Mouse (Mus musculus) adrenal gland, postnatal 14 days (tissue): ENCODE data around the gene Gcn1l1. TPM values are rescaled to one million over a fixed set of nuclear protein-coding genes. Genes with fewer than 3 reads are reported as not detected.

Experiments used
- DNase-seq: peaks from one replicate; pipeline ENCODE4 v3.0.0; 2021; ENCODE audit warnings: mixed read lengths
- total RNA-seq: library from RNA; stranded (reverse); gene quantifications from 2 replicates; pipeline ENCODE4 v1.2.3, GENCODE M21; 2021

Gcn1l1 gene
- total RNA-seq, 1 experiment from 2014 or later, result 59.7 TPM

- DNase-seq, result peak; percentile 66
These were observed 30.2 kb upstream of the Gcn1l1 start for GRCm38 (mm10) chr5:115534856-115535255.

- DNase-seq, result peak; percentile 51
These were observed 29.4 kb upstream of the Gcn1l1 start for GRCm38 (mm10) chr5:115535635-115536034.

GRCm38 (mm10) chr5:115538017-115538692 is 26.9 kb upstream of the Gcn1l1 start:
- DNase-seq, result peak; percentile 10

- DNase-seq, result peak; percentile 95
These were observed 26.4 kb upstream of the Gcn1l1 start for GRCm38 (mm10) chr5:115538693-115539043.

- peak; percentile 28 for DNase-seq
These were observed 22.2 kb upstream of the Gcn1l1 start for GRCm38 (mm10) chr5:115542635-115543384.

- DNase-seq, result peak; percentile 88
These were observed 21.4 kb upstream of the Gcn1l1 start for GRCm38 (mm10) chr5:115543509-115544253.

- no peak for DNase-seq
These were observed 20.3 kb upstream of the Gcn1l1 start for GRCm38 (mm10) chr5:115544655-115545185.

- DNase-seq, result no peak
These were observed 19.4 kb upstream of the Gcn1l1 start for GRCm38 (mm10) chr5:115545636-115546035.

GRCm38 (mm10) chr5:115546536-115546935 is 18.5 kb upstream of the Gcn1l1 start:
- DNase-seq, result no peak

- DNase-seq, result no peak
These were observed 18.0 kb upstream of the Gcn1l1 start for GRCm38 (mm10) chr5:115547014-115547413.

GRCm38 (mm10) chr5:115547421-115547820 is 17.6 kb upstream of the Gcn1l1 start:
- peak; percentile 13 for DNase-seq

GRCm38 (mm10) chr5:115548501-115549285 is 16.4 kb upstream of the Gcn1l1 start:
- DNase-seq, result no peak

- no peak for DNase-seq
These were observed 14.5 kb upstream of the Gcn1l1 start for GRCm38 (mm10) chr5:115550482-115551005.

GRCm38 (mm10) chr5:115551386-115551785 is 13.7 kb upstream of the Gcn1l1 start:
- no peak for DNase-seq

GRCm38 (mm10) chr5:115551799-115552198 is 13.3 kb upstream of the Gcn1l1 start:
- peak; percentile 18 for DNase-seq

- no peak for DNase-seq
These were observed 11.1 kb upstream of the Gcn1l1 start for GRCm38 (mm10) chr5:115553801-115554420.

- DNase-seq, result no peak
These were observed 10.3 kb upstream of the Gcn1l1 start for GRCm38 (mm10) chr5:115554536-115555291.

- DNase-seq, result peak; percentile 85
These were observed 8.8 kb upstream of the Gcn1l1 start for GRCm38 (mm10) chr5:115556217-115556616.

GRCm38 (mm10) chr5:115558182-115558794 is 6.8 kb upstream of the Gcn1l1 start:
- DNase-seq, result no peak
